Mouse (Mus musculus): ENCODE measurements around the gene Rimbp3. TPM values are rescaled to one million over a fixed set of nuclear protein-coding genes. Genes with fewer than 3 reads are reported as not detected.
"Not testable (repeated sequence)": the region's sequence is repeated elsewhere in the genome, so short reads cannot be mapped to it uniquely, and the experiment has no call there.

Rimbp3 gene
- under 1 TPM in 1 of 2 experiments, not detected in 1; 0.05 TPM for total RNA-seq (2021)
- long read RNA-seq, experiment 1 = 0 reads
- long read RNA-seq, experiment 2 = 0 reads

- TF ChIP-seq CTCF (IDR thresholded peaks at IDR 0.05) = peak; percentile 97; the same call in 1 of the 2 replicates
- peak within 1 kb of the TSS; percentile 88 for H3K4me3 ChIP-seq
- intact Hi-C loops (cut with DNase I) = loop anchor here (1.0 to 5.0 kb wide), 3 partner anchors 61 to 76 kb away; partner anchors contain the start of genes Ccdc116, Sdf2l1 and Tmem191c
- peak; percentile 90 for DNase-seq
- peak within 1 kb of the TSS; percentile 66 for H3K27ac ChIP-seq
These were observed at the start of gene Rimbp3 for GRCm38 (mm10) chr16:17208389-17209361. TSS of gene Rimbp3 (plus strand) at chr16:17208603.

- intact Hi-C loops (cut with DNase I); H3K27ac ChIP-seq; DNase-seq; H3K4me3 ChIP-seq: not testable (repeated sequence)
These were observed 42.9 kb upstream of the Rimbp3 start for GRCm38 (mm10) chr16:17165478-17165877.

- Histone ChIP-seq H3K4me3 (no peak overlapping the region), H3K27ac (no peak overlapping the region)
- no peak for TF ChIP-seq CTCF (IDR thresholded peaks at IDR 0.05)
- intact Hi-C loops (cut with DNase I) = no loop called here
- DNase-seq = no peak
These were observed 41.2 kb upstream of the Rimbp3 start for GRCm38 (mm10) chr16:17167179-17167578.

GRCm38 (mm10) chr16:17168049-17168448 is 40.4 kb upstream of the Rimbp3 start:
- intact Hi-C loops (cut with DNase I) = no loop called here
- Histone ChIP-seq H3K27ac (no peak overlapping the region), H3K4me3 (no peak overlapping the region)
- no peak for TF ChIP-seq CTCF (IDR thresholded peaks at IDR 0.05)
- DNase-seq = no peak

- DNase-seq = no peak
- TF ChIP-seq CTCF (IDR thresholded peaks at IDR 0.05) = no peak
- intact Hi-C loops (cut with DNase I) = no loop called here
- Histone ChIP-seq H3K4me3 (no peak overlapping the region), H3K27ac (no peak overlapping the region)
These were observed 32.6 kb upstream of the Rimbp3 start for GRCm38 (mm10) chr16:17175765-17176164.

- no peak for TF ChIP-seq CTCF (IDR thresholded peaks at IDR 0.05)
- DNase-seq = no peak
- intact Hi-C loops (cut with DNase I) = no loop called here
- Histone ChIP-seq H3K27ac (no peak overlapping the region), H3K4me3 (no peak overlapping the region)
These were observed 30.7 kb upstream of the Rimbp3 start for GRCm38 (mm10) chr16:17177623-17178170.

- no peak for DNase-seq
- Histone ChIP-seq H3K4me3 (no peak overlapping the region), H3K27ac (no peak overlapping the region)
- intact Hi-C loops (cut with DNase I) = no loop called here
- TF ChIP-seq CTCF (IDR thresholded peaks at IDR 0.05) = no peak
These were observed 28.7 kb upstream of the Rimbp3 start for GRCm38 (mm10) chr16:17179706-17180105.

- no peak for TF ChIP-seq CTCF (IDR thresholded peaks at IDR 0.05)
- intact Hi-C loops (cut with DNase I) = no loop called here
- Histone ChIP-seq H3K4me3 (peak overlapping the region; percentile 14; the same call in 1 of the 2 replicates), H3K27ac (peak overlapping the region; percentile 85)
- peak; percentile 49 for DNase-seq
These were observed 27.0 kb upstream of the Rimbp3 start for GRCm38 (mm10) chr16:17181382-17181781.

GRCm38 (mm10) chr16:17182136-17182535 is 26.3 kb upstream of the Rimbp3 start:
- Histone ChIP-seq H3K27ac (peak overlapping the region; percentile 85), H3K4me3 (peak overlapping the region; percentile 14; the same call in 1 of the 2 replicates)
- intact Hi-C loops (cut with DNase I) = no loop called here
- no peak for TF ChIP-seq CTCF (IDR thresholded peaks at IDR 0.05)
- no peak for DNase-seq

- H3K4me3 ChIP-seq = no peak overlapping the region
- peak overlapping the region; percentile 85 for H3K27ac ChIP-seq
- DNase-seq = peak; percentile 67
- TF ChIP-seq CTCF (IDR thresholded peaks at IDR 0.05) = no peak
- intact Hi-C loops (cut with DNase I) = no loop called here
These were observed 25.4 kb upstream of the Rimbp3 start for GRCm38 (mm10) chr16:17183003-17183402.

- TF ChIP-seq CTCF (IDR thresholded peaks at IDR 0.05) = no peak
- no peak for DNase-seq
- Histone ChIP-seq H3K4me3 (no peak overlapping the region), H3K27ac (peak overlapping the region; percentile 2; the same call in 1 of the 2 replicates)
- intact Hi-C loops (cut with DNase I) = no loop called here
These were observed 22.9 kb upstream of the Rimbp3 start for GRCm38 (mm10) chr16:17185475-17185874.

- H3K27ac ChIP-seq = no peak overlapping the region
- no peak overlapping the region for H3K4me3 ChIP-seq
- DNase-seq = no peak
- TF ChIP-seq CTCF (IDR thresholded peaks at IDR 0.05) = no peak
- intact Hi-C loops (cut with DNase I) = no loop called here
These were observed 14.6 kb upstream of the Rimbp3 start for GRCm38 (mm10) chr16:17193823-17194222.
